In genomic region chr12:112801864-112802846, GRCm38 (mm10) we compare ENCODE assay signal across 7 mouse cellular contexts. TPM values are rescaled to one million over a fixed set of nuclear protein-coding genes. Genes with fewer than 3 reads are reported as not detected.
A peak's percentile ranks its signal among the peaks of the same experiment; 100 is the strongest.
DNase-seq lines count a peak whose midpoint lies in the region; ATAC-seq and TF ChIP-seq lines count a peak whose summit lies in the region.

TSS of gene Ahnak2 (minus strand) at chr12:112802657.

- no peak for DNase-seq in thymus, adult 2 months
- no peak for DNase-seq in thymus, postnatal 25 days
- peak; percentile 88 for DNase-seq in embryo, embryonic 11 days
- DNase-seq in liver, result peak; percentile 54
- peak; percentile 80 for DNase-seq in retina, embryonic 14.5 days (ENCODE audit: low spot score)

- H3K36me3 ChIP-seq in thymus, adult 2 months (ENCODE audit: control insufficient read depth, insufficient read depth, low read length), result no peaks in the 10 kb centered on the region
- no peaks in the 10 kb centered on the region for H3K36me3 ChIP-seq in heart, embryonic 16.5 days (ENCODE audit: control insufficient read depth, insufficient read depth)

- no peaks in the 10 kb centered on the region for H3K9me3 ChIP-seq in heart, embryonic 16.5 days (replicated peaks; ENCODE audit: control insufficient read depth, low read length)

- peaks cover 10% of the 10 kb centered on the region for H3K27me3 ChIP-seq in thymus, adult 2 months (ENCODE audit: control insufficient read depth, insufficient read depth, low read length)
- peaks cover 18% of the 10 kb centered on the region for H3K27me3 ChIP-seq in heart, embryonic 16.5 days (ENCODE audit: control insufficient read depth, insufficient read depth, low read length)

- TF ChIP-seq POLR2A in thymus, adult 2 months (IDR thresholded peaks at IDR 0.05; ENCODE audit: control insufficient read depth, extremely low read depth, insufficient read depth, low read length, poor library complexity), result no peak

- peaks cover 6% of the 10 kb centered on the region; the same call in 1 of the 2 replicates for H3K4me1 ChIP-seq in thymus, adult 2 months (replicated peaks; ENCODE audit: control insufficient read depth, insufficient read depth, low read length)
- peaks cover 28% of the 10 kb centered on the region for H3K4me1 ChIP-seq in heart, embryonic 16.5 days (ENCODE audit: control insufficient read depth, insufficient read depth, low read length)

- no peak for ATAC-seq in heart, embryonic 16.5 days (replicated peaks; ENCODE audit: extremely low read depth, insufficient read depth, low FRiP score)
- no peak for ATAC-seq in inflammation-experienced regulatory T-cells, adult 6 months

- TF ChIP-seq CTCF in thymus, adult 2 months (IDR thresholded peaks at IDR 0.05; ENCODE audit: borderline replicate concordance, control insufficient read depth, extremely low read depth, insufficient read depth, low read length, poor library complexity), result no peak

- 8% methylated on average over 67 of the region's 69 CpGs for WGBS in thymus, adult 2 months
- 5% methylated on average over 54 of the region's 69 CpGs for WGBS in heart, embryonic 16.5 days

- H3K27ac ChIP-seq in thymus, adult 2 months (ENCODE audit: control insufficient read depth, insufficient read depth, low read length), result no peak within 1 kb of the TSS
- no peak within 1 kb of the TSS for H3K27ac ChIP-seq in heart, embryonic 16.5 days (ENCODE audit: low read length)

- H3K4me2 ChIP-seq in heart, embryonic 16.5 days (ENCODE audit: low read depth, low read length), result peak within 1 kb of the TSS; percentile 98

- H3K4me3 ChIP-seq in thymus, adult 2 months (ENCODE audit: control insufficient read depth, insufficient read depth, low read length), result peak within 1 kb of the TSS; percentile 13; the same call in 1 of the 2 replicates
- H3K4me3 ChIP-seq in heart, embryonic 16.5 days (ENCODE audit: low read length), result peak within 1 kb of the TSS; percentile 61

- peak within 1 kb of the TSS; percentile 59 for H3K9ac ChIP-seq in heart, embryonic 16.5 days (ENCODE audit: low read length)

RNA-seq across cellular contexts. Expression of gene Ahnak2, which starts in this region (rescaled TPM):
- polyA plus RNA-seq in thymus, adult 2 months (2012; rRNA removed), result 3.3 and 4.0 TPM in 2 replicates
- polyA plus RNA-seq in heart, embryonic 16.5 days (2015; fragmentation: Nextera tagmentation; extraction: Ambion mirVana), result 2.0 and 2.1 TPM in 2 replicates
- not detected for polyA plus RNA-seq in inflammation-experienced regulatory T-cells, adult 6 months (2017; shearing (Covaris generic))

Comparison
In these comparisons a context has a peak if more than half of its experiments do, and no peak if none do; other contexts are left out.
1. DNase-seq: peak in embryo, embryonic 11 days (single experiment), liver (single experiment) and retina, embryonic 14.5 days (single experiment); none in thymus, adult 2 months (single experiment) and thymus, postnatal 25 days (single experiment).